Mouse (Mus musculus) regulatory T cell (primary cell): ENCODE measurements around the gene Habp2.
"Not testable (repeated sequence)": the region's sequence is repeated elsewhere in the genome, so short reads cannot be mapped to it uniquely, and the experiment has no call there.

Source experiments
- in situ Hi-C: fragments of 300-600 bp; cut with MboI, MseI; formaldehyde crosslinking; loops from one replicate; pipeline ENCODE4 v1.15.1; 2025; ENCODE audit warnings: high pct_unique_total_duplicates

The Habp2 gene

DNA sequence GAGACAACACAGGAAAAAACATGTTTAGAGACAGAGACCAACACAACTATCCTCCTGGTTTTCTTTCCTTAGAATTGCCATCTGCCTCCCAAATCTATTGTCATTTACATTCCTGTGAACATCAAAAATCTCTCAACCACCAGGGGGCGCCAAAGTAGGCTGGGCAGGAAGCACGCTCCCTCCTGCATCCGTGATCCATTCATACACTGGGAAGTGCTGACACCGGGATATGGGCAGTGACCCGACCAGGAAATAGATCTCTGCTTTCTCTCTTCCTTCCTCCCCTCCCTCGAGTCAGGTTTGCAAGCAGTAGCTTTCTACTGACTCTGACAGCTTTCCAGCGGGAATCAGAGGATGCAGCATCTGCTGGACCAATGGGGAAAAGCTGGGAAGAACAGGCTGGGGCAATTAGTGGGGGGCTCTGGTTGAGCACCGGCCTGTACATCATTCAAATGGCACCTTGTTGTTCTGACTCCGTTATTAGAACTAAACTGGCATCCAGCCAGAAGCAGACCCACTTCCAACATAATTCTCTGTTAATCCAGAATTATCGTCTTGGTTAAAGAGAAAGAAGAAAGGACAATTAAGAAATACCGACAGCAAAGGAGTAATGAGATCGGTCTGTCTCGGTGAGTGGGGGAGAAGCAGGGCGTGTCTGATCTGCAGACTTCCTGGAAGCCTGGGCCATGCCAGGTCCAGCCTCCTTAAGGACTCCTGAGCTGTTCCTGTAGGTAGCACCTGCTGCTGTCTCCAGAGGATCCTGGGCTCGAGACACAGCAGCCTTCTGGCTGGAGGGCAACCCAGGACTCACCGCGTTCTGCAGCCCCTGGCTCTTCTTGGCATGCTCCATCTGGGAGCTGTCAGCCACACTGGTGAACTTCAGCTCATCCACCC is 69.8 kb downstream of the Habp2 start:
- in situ Hi-C loops = no loop called here

- in situ Hi-C loops = not testable (repeated sequence)
Observed at GRCm38 (mm10) chr19:56357374-56357708, 70.4 kb downstream of the Habp2 start.

DNA sequence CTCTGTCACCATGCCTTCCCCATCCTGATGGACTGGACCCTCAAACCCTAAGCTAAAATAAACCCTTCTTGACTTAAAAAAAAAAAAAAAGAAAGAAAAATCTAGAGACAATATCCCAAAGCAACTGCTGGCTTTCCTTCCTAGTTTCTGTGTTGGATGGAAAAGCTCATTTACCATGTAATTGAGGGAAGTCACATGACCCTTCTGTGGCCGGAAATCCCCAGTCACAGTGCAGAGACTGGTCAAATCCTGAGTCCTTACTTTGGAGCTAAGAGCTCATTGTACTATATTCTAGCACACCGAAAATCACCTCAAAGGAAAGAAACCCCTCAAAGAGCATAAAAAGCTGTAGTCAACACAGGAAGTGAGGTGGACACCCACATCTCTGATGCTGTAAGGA is 72.0 kb downstream of the Habp2 start:
- in situ Hi-C loops = no loop called here

GRCm38 (mm10) chr19:56363721-56364460 is 77.0 kb downstream of the Habp2 start:
- in situ Hi-C loops = loop anchor here (10.0 kb wide), 1 partner anchor 411 kb away; no protein-coding TSS in a partner anchor

GRCm38 (mm10) chr19:56364563-56364962 is 77.6 kb downstream of the Habp2 start:
- in situ Hi-C loops = loop anchor here (10.0 kb wide), 1 partner anchor 410 kb away; no protein-coding TSS in a partner anchor

GRCm38 (mm10) chr19:56366168-56366567 is 79.2 kb downstream of the Habp2 start:
- in situ Hi-C loops = loop anchor here (10.0 kb wide), 1 partner anchor 409 kb away; no protein-coding TSS in a partner anchor

DNA sequence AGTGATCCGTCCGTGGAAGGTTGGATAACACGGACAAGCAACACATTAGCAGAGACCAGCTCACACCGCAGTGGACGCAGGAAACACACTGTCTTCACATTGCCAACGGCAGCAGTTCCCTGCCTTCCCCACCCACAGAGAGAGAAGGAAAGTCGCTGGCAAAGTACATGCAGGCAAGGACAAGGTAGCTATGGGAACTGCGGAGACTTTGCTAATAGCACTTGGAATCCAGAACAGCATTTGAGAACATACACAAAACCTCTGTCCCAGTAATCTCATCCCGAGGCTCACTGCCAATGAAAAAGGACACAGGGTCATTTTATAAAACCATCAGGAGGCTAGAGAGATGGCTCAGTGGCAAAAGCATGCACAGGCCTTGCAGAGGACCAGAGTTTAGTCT is 79.7 kb downstream of the Habp2 start:
- in situ Hi-C loops = loop anchor here (10.0 kb wide), 1 partner anchor 408 kb away; no protein-coding TSS in a partner anchor

DNA sequence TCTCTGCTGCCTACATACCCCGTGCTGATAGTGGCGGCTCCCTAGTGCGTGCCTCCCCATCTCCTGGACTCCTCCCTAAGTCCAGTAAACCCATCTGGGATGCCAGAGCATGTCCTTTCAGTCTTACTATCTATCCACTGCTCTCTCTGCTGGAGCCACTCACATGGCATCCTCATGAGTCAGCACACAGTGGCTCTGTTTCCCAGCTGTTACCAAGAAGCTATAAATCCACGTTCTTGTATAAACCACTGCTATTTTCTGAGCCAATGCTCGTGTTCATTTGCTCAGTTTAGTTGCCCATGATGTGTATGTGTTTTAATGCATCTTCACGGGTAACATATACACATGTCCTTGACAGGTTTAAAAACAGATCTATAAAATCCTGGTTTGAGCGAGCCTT is 80.8 kb downstream of the Habp2 start:
- in situ Hi-C loops = loop anchor here (10.0 kb wide), 1 partner anchor 407 kb away; no protein-coding TSS in a partner anchor

- in situ Hi-C loops = loop anchor here (10.0 kb wide), 1 partner anchor 406 kb away; no protein-coding TSS in a partner anchor
Observed at GRCm38 (mm10) chr19:56368912-56369311, 82.0 kb downstream of the Habp2 start.
